Mouse (Mus musculus): ENCODE measurements around the gene Zfp867.
A peak's percentile ranks its signal among the peaks of the same experiment; 100 is the strongest.

Gene Zfp867

GRCm38 (mm10) chr11:59456891-59457290 is 15.4 kb downstream of the Zfp867 start:
- no peak for DNase-seq

DNA sequence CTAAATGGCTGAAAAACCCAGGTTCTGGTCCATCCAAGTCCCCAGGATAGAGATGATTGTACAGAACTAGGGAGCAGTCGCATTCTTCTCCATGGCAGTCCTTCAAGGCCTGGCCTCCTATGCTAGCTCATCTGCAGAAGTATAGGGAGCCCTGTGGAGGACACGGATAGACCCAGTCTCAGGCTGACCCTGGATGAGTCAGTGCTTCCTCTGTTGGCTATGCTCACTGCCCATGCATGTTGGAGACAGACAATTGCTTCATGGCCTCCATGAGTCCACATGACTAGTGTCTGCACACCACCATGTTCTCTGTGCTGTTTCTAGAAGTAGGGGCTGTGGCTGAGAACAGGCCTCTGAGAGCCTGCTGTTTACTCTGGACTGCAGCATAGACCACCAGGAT is 15.9 kb downstream of the Zfp867 start:
- DNase-seq, result no peak

- no peak for DNase-seq
These were observed 21.2 kb downstream of the Zfp867 start, which contains the start of gene Snap47 for GRCm38 (mm10) chr11:59451086-59451485. Gene Snap47, minus strand, starts transcription at chr11:59451186.

DNA sequence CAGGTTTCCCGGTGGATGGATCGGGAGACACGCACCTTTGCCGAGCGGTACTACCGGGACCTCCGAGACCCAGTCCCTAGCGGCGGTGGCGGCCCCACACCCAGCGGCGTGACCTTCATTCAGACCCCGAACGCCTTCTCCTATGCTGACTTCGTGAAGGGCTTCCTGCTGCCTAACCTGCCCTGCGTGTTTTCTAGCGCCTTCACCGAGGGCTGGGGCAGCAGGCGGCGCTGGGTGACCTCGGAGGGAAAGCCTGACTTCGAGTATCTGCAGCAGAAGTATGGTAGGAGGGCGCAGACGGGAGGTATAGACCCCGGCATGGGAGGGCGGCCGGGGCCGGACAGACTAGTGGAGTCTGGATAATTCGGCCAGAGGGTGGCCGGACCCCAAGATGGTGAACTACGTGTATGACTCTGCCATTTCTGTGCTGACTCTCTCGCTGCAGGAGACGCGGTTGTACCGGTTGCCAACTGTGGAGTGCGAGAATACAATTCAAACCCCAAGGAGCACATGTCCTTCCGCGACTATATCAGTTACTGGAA is 22.0 kb downstream of the Zfp867 start:
- DNase-seq, result peak; percentile 36

DNA sequence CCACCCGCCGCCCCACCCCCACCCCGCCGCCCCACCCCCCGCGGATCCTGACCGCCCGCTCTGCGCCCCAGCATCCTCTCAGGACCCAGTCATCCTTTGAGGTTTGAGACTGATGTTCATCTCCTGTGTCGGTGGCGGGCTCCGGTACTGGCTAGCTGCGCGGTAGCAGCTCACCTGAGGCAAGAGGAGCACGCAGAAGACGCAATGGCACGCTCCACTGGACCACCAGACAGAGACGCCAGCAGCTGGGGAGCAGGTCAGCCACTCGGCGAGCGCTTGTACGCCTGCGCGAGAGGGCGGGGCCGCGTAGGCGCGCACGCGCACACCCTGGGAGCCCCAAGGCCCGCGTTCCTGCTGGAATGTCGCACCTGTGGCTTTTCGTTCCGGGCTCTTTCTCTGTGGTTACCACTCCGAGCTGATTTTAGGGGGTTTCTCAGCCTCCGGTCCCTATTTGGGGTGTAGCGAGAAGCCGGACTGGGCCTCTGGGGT is 22.5 kb downstream of the Zfp867 start, which contains the start of gene Jmjd4:
Gene Jmjd4 (plus strand): TSS at position 305 of the 489 bp plus-strand sequence.
- DNase-seq, result peak; percentile 92

DNA sequence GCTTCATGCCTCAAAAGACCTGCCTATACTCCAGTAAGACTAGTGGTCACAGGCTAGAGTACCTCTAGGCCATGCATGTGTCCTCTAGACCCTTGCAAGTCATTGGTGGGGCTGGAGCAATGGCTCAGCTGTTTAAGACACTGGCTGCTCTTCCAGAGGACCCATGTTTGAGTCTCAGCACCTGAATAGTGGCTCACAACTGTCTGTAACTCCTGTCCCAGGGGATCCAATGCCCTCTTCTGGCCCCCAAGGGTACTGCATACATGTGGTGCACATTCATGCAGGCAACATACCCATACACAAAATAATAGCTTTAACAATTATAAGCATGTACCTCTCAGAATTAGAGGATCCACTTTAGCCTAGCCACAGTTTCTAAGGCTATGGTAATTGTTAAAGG is 29.2 kb downstream of the Zfp867 start:
- no peak for DNase-seq

DNA sequence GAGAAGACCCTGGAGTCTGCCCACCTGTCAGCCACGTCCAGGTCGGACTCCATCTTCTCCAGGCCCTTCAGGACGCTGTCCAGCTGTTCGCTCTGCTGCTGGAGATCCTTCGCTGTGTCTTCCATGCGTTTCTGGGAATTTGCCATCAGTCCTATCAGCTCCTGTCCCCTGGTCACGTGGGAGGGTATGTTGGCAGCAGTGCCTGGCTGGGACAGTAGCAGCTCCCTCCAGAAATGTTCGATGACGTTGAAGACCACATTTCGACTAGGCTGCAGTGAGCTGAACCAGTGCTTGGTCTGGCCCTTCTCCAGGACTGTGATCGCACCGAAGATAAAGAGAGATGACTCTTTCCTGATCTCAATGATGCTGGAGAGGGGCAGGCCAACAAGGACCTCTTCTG is 34.3 kb downstream of the Zfp867 start:
- DNase-seq, result no peak

DNA sequence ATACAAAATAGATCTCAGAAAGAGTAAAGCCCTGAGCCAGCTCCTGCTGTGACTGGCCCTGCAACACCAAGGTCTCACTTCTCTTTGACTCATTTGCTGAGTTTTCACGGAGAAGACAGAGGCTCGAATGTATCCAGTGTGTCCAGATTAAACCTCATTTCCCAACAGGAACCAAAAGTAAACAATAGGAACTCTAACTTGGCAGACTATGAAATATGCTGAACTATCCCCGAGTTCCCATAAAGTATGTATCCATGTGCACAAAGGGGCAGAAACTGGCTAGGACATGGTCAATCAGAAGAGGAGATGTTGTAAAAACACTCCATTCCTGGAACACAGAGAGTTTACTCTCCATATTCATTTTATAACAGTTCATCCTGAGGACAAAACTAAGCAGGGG is 40.0 kb downstream of the Zfp867 start:
- DNase-seq, result no peak

GRCm38 (mm10) chr11:59429959-59430358 is 42.3 kb downstream of the Zfp867 start:
- no peak for DNase-seq

- no peak for DNase-seq
These were observed 44.1 kb downstream of the Zfp867 start for GRCm38 (mm10) chr11:59428057-59428660.

GRCm38 (mm10) chr11:59425671-59426101 is 46.6 kb downstream of the Zfp867 start:
- DNase-seq, result peak; percentile 61

- no peak for DNase-seq
These were observed 49.2 kb downstream of the Zfp867 start for GRCm38 (mm10) chr11:59423010-59423588.

DNA sequence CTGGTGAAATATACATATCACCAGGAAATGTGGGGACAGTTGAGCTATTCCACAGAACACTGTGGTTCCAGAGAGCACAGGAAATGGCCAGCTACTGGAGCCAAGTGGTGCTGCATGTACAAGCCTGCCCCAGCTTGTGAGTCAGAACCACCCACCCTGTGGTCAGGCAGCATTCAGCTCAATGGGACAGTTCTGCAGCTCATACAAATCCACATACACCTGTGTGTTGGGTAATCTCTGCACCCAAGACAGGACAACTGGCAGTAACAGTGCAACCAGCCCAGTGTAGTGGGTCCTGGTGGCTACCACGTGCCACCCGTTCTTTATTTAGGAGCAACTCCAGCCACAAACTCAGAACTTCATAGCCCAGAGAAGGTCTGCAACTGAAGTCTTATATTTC is 50.3 kb downstream of the Zfp867 start:
- DNase-seq, result no peak

DNA sequence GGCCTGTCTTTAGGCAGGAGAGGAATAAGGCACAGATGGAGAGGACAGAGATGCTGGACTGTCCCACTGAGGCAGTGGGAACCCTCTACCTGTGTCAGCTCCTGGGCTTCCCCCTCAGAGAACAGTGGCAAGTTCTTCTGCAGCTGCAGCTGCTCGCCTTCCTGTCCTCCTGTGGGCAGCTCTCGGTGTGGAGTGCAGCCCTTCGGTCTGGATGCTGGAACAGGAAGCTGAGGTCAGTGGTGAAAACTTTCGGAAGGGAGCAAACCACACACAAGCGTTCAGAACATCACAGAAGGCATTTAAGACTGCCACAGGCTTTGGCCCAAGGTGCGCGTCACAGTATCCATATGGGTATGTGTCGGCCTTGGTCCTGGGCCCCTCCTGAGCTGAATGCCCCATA is 50.8 kb downstream of the Zfp867 start:
- DNase-seq, result no peak

DNA sequence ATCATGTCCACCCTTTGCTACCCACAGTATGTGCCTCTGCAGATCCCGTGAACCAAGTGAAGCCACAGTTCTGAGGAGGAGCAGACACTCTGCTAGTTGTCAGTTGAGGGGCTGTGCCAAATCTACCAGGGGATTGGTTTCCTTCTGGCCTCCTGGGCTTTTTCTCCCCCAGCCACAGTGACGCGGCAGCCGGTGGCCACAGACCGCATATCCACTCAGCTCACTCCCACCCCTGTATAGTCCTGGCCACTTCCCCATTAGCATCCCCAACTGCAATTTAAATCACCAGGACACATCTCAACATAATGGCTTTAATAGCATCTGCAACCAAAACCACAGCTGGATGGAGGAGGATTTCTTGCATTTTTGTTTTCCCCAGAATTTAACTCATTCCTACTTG is 53.6 kb downstream of the Zfp867 start:
- no peak for DNase-seq

- DNase-seq, result no peak
These were observed 59.0 kb downstream of the Zfp867 start for GRCm38 (mm10) chr11:59412999-59413863.

DNA sequence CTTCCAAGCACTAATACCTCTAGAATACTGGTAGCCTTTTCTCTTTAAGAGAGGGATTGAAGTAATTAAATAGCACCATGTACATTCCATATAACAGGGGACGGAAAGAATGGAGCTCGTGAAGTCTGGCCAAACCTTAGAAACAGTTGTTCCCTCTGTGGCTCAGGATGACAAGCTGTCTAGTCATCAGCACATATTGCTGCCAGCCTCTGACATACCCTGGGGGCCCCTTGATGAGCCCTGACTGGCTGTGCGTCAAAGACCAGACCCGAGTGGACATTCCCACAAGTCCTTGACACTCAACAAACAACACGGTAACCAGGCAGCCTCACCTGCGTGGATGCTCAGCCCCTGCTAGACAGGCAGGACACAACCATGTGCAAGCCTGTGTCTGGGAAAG is 60.2 kb downstream of the Zfp867 start:
- no peak for DNase-seq
